Mouse (Mus musculus): ENCODE data around the gene Exosc6. TPM values are rescaled to one million over a fixed set of nuclear protein-coding genes. Genes with fewer than 3 reads are reported as not detected.

Gene Exosc6
- total RNA-seq, 2 experiments from 2014 or later: not detected

Small RNA genes within 50 kb of the gene (microRNA-seq; reads per million reads assigned to microRNA genes)
- not detected for gene Gm24103
- not detected for gene Mir3473d

Other genes starting within 250 kb of the Exosc6 start
- 10 to 100 TPM; 46.8 to 47.7 TPM for gene Cog4, start 209.7 kb upstream of the Exosc6 start, total RNA-seq (2021)
- 10 to 100 TPM; 82.3 to 83.9 TPM for gene Sf3b3, start 209.6 kb upstream of the Exosc6 start, total RNA-seq (2021)
- 1 to 10 TPM; 7.8 to 7.9 TPM for gene Fuk, start 153.9 kb upstream of the Exosc6 start, total RNA-seq (2021)
- gene St3gal2, start 136.4 kb upstream of the Exosc6 start, total RNA-seq (2021): 10 to 100 TPM; 78.9 to 80.6 TPM
- 10 to 100 TPM; 43.2 to 44.0 TPM for gene Ddx19a, start 58.5 kb upstream of the Exosc6 start, total RNA-seq (2021)
- gene Ddx19b, start 24.6 kb upstream of the Exosc6 start, total RNA-seq (2021): 10 to 100 TPM; 21.3 to 21.6 TPM
- 100 to 1,000 TPM in 1 of 2 experiments, 10 to 100 TPM in 1; 98.4 to 108 TPM for gene Aars, start 23.2 kb upstream of the Exosc6 start, total RNA-seq (2021)
- under 1 TPM in 1 of 2 experiments, not detected in 1; 0.14 TPM for gene Clec18a, start 36.1 kb downstream of the Exosc6 start, total RNA-seq (2021)
- gene Pdpr, start 38.3 kb downstream of the Exosc6 start, total RNA-seq (2021): 10 to 100 TPM; 31.0 to 32.8 TPM
- gene Glg1, start 202.9 kb downstream of the Exosc6 start, total RNA-seq (2021): 100 to 1,000 TPM; 107 to 114 TPM
- gene Rfwd3, start 243.9 kb downstream of the Exosc6 start, total RNA-seq (2021): 10 to 100 TPM; 18.2 to 18.7 TPM

All from left cerebral cortex, postnatal 4 days (tissue).